Mouse (Mus musculus) heart, postnatal 4 days (tissue): Measurements from ENCODE around the gene Cyth4. TPM values are rescaled to one million over a fixed set of nuclear protein-coding genes. Genes with fewer than 3 reads are reported as not detected.
A peak's percentile ranks its signal among the peaks of the same experiment; 100 is the strongest.

Experiments used
- DNase-seq: peaks from one replicate; pipeline ENCODE4 v3.0.0; 2021
- total RNA-seq, 2 experiments: library from RNA; stranded (reverse); gene quantifications; 2 replicates each; pipeline ENCODE4 v1.2.3; 2021

Gene Cyth4
- total RNA-seq, 2 experiments from 2014 or later, result 4.2 to 5.6 TPM

DNA sequence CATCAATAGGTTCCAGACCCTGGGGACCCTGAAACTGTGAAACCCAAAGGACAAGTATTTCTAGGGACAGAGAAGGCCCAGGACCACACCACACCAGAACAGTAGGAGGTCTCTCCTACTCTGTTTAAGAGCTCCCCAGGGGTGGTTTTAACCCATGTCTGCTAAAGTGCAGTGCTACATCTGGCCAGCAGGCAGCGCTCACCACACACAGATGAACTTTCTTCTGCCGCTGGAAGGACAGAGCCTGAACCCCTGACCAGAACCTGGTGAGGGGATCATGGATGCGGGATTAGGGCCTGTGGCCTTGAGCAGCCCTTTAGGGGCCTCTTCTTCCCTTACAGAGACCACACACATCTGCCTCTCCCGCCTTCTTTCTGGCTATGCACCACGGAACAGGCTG lies 26.6 kb downstream of the Cyth4 start:
- DNase-seq, result peak; percentile 84

DNA sequence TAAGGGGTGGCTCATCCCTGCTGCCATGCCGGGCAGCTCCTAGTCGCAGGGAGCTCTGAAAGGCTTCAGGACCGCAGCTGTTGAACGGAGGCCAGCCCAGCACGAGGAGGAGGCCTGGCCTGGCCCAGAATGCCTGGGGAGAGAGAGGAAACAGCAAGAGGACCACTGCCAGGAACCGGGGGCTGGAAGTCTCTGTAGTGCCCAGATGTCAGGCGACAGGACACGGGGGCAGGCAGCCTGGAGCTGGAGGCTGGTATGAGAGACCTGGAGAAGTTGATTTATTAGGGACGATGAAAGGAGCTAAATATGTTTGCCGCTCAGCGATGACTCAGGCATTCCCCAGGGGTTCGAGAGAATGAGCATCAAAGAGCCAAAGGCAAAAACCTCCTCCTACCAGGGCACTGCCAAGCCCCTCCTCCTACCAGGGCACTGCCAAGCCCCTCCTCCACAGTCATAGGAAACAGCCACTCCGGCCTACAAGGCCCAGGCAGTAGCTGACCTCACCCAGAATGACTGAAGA lies 27.6 kb downstream of the Cyth4 start:
- DNase-seq, result peak; percentile 88

DNA sequence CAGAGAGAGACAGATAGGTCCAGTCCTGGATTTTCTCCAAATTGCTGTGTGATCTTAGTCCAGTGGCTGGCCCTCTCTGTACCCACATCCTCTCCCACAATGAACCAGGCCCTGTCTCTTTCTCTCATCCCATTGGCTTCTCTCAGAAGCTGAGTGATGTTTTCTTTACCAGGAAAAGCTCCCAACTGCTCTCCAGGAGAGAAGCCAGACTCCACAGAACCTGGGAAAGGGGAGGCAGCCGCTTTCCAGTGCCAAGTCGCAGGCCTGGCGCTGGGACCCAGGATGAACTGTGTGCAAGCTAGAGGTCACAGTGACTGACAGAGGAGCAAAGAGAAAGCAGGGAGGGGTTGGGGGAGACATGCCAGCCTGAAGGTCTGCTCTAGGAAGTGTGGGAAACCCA lies 28.1 kb downstream of the Cyth4 start:
- DNase-seq, result peak; percentile 32

DNA sequence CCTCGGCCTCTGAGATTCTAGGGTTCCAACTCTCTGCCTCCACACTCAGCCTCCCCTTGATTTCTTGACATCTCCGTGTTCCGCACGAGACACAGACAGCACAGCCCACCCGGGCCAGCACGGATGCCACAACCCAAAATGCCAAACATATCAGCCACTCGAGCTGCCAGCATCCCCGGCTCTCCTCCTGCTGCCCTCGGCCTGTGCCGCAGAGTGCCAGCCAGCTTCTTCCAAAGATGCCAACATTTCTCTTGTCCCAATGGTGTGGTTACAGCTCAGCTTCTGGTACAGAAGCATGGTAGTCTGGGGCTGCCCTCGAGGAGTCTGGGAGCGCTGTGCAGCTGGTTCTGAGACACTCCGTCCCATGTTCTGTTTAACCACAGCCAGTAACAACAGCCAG lies 29.4 kb downstream of the Cyth4 start:
- DNase-seq, result no peak

DNA sequence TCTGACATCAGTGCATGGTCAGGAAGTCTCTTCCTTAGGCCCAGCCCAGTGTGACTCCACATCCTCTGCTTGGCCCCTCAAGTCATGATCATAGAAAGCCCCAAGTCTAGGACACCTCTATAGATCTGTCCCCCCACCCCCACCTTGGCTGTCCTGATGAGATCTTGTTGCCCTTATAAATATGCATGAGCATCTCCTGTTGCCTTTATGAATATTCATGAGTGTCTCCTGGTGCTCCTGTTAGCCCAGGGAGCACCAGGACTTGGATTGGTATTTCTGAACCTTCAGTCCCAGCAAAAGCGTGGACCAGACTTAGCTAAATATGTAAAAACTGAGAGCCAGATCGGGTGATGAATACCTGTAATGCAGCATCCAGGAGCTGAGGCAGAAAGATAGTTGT lies 35.5 kb downstream of the Cyth4 start:
- no peak for DNase-seq

DNA sequence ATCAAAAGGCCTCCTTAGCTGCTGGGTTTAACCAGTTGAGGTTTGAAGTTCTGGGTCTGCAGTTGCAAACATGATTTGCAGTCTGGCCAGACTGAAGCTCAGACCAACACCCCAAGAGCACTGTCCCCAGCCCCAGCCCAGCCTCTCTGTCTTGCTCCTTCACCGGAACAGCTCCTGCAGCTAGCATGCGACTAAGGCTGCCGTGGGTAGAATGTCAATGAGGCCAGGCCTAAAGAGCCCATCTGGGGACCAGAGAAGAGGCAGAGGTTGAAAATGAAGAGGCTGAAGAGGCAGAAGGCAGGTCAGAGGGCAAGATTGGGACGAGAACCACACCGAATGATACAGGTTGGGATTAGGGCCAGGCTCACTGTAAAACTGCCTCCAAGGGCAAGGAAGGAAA lies 36.6 kb downstream of the Cyth4 start:
- DNase-seq, result no peak

DNA sequence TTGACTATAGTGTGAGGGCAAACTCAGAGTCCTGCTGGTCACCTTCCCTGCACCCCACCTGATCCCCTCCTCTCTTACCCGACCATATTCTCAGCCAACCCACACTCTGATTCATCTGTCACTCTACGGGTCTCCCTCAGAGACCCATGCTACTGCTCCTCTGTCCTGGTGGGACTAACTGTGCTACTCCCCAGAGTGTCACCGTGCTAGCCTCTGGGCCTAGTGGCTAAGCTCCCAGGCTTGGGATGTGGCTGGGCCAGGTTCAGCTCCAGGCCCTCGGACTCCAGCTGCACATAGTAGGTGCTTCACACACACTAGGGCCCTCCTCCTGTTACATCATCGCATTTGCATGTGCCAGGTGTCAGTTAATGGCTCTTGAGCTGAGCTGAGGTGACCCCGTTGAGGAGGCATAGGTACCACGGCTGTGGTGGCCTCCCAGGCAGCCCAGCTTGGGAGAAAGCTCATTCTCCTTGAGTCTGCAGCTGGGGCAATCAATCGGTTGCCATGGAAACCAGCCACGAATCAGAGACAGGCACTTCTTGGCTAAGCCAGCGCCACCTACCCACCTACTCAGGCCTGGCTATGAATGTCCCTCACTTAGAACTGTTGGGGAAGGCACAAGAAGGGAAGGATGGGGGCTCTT lies 37.4 kb downstream of the Cyth4 start:
- DNase-seq, result no peak

DNA sequence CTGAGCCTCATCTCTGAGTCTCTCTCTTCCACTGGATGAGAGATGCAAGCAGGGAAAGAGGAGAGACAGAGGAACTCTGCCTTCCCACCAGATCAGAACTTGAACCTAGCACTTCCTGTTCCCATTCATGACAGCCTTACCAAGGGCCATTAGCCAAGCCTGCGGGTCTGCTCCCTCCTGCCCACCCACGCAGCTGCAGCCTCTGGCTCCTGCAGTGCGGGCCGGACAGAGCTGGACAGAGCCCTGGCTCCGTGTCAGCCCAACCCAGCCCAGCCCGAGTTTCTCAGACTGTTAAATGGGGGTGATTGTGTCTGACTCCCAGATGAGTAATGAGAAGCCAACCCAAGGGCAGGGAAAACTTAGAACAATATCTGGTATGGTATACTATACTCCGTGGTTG lies 38.4 kb downstream of the Cyth4 start:
- peak; percentile 53 for DNase-seq

DNA sequence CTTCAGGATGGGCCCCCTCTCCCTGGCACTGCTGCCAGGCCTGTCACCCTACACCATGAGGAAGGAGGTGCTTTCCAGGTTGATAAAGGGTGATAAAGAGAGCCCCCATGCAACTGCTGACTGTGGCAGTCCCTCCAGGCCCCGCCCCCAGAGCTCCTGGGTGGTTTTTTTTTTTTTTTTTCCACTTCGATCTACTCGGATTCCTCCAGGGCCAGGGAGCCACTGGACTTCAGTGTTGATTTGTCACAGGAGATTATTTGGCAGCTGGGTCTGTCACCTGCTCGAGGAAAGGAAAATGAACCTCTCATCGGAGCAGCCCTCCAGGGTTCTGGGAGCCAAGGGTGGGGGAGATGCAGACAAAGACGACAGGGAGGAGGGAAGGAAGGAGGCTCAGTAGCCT lies 46.8 kb downstream of the Cyth4 start:
- no peak for DNase-seq

DNA sequence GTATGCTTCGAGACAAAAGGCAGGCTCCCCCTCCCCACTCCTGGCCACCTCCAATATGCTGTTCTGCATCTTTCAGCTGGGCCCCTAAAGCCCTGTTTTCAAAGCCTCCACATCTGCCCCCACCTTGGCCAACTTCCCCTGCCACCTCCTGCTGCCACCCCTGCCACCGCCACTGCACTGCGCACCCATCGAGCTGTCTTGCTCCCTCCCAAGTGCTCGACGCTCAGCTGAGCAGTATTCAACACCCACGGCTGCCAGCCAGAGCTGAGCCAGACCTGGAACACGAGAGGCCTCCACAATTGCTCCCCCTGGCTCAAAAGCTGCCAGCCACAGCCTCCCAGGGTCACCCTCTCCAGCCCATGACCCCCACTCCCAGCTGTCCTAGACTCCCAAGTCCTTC lies 47.8 kb downstream of the Cyth4 start:
- DNase-seq, result no peak

DNA sequence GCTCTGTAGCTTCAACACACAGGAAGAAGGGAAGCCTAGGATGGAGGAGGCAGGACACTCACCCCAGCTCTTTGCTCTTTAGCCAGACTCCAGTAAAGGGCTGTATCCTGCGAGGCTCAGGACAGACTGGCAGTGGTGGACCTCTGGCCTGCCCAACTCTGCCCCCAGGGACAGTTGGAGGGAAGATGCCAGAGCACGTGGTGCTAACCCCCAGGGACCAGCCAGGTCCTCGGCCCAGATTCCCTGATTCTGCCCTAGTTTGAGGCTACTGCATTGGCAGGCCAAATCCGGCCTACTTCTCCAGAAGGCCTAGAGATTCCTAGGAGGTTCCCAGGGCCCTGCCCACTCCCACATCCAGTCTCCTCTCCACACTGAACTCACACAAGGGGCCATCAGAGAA lies 50.9 kb downstream of the Cyth4 start:
- no peak for DNase-seq

DNA sequence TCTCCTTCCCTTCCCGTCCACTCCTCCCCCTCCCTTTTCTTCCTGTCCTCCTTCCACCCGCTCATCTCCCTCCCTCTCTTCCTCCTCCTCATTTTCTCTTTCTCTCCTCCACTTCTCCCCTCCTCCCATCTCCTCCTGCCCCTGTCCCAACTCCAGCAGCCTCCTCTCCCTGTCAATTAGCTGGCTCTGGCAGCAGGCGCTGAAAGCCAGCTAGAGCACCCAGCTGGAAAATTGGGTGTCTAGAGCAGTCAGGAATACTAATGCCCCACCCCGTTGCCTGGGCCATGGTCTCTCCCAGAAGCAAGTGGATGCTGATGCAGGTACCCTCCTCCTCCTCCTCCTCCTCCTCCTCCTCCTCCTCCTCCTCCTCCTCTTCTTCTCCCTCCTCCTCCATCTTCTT lies 54.3 kb downstream of the Cyth4 start:
- DNase-seq, result no peak

DNA sequence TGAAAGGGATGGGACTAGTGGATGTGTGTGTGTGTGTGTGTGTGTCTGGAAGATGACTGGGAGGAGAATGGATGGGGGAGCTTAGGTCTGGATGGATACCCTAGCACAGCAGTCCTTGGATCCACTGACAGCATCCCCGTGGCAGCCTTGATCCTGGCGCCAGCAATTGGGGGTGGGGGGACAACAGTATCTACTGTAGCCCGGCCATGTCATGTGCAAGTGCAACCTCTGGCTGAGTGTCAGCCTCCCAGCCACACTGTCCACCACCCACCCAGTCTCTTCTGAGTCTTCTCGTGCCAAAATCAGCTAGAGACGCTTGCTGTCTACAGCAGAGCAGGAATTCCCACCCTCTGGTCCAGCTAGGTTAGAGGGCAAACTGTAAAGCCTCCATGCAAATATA lies 67.4 kb downstream of the Cyth4 start:
- DNase-seq, result peak; percentile 58

DNA sequence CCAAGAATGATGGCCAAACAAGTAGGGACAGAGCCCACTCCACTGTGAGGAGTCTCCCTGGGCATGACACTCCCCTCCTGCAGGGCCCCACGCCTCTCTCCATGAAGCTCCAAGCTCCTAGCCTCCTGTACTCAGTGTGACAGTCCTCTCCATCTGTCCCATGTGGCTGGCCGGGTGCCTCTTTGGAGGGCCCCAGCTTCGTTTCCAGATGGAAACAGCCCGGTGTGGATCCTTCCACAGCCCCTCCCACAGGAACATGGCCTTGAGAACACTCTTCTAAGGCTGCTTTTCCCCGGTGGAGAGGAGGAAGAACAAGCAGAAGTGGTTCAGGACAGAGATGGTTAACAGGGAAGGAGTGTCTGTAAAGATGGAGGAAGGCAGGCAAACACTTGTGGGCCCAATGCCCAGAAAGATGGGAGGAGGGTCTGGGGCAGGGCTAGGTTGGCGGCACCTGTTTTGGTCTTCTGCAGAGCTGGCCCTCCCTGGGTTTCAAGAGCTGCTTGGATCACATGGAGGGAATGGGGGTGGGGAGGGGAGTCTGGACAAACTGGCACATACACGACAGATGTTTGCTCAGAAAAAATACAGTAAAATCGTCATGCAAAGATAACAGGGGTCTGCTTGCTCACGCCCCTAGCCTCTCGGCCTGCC lies 72.5 kb downstream of the Cyth4 start:
- no peak for DNase-seq

DNA sequence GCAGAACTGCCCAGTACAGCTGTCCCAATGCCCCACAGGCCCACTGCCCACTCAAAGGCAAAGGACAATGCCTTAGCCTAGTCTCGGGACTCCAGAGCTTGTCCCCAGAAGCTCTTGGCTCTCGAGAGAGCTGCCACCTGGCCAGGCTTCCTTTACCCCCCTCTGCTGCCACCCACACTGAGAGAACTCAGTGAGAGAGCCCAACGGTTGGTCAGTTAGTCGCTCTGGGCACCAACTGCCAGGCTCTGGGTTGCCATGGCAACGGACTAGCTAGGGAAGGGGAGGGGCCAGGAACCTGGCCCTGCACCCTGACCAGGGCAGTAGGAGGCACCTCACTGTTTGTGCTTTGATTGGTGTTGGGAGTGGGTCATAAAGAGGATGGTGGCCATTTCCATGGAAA lies 73.5 kb downstream of the Cyth4 start:
- peak; percentile 33 for DNase-seq

Other genes starting within 250 kb of the Cyth4 start
- gene Tex33, start 201.1 kb upstream of the Cyth4 start, total RNA-seq, result not detected
- 10 to 100 TPM; 16.9 to 20.1 TPM for gene Tst, start 191.1 kb upstream of the Cyth4 start, total RNA-seq
- 10 to 100 TPM; 21.9 to 24.9 TPM for gene Mpst, start 190.6 kb upstream of the Cyth4 start, total RNA-seq
- gene Kctd17, start 168.5 kb upstream of the Cyth4 start, total RNA-seq, result 10 to 100 TPM; 72.0 to 74.8 TPM
- gene Tmprss6, start 128.4 kb upstream of the Cyth4 start, total RNA-seq, result not detected
- under 1 TPM; 0.27 to 0.41 TPM for gene Il2rb, start 101.8 kb upstream of the Cyth4 start, total RNA-seq
- 10 to 100 TPM; 63.6 to 64.5 TPM for gene C1qtnf6, start 65.6 kb upstream of the Cyth4 start, total RNA-seq
- gene Sstr3, start 52.4 kb upstream of the Cyth4 start, total RNA-seq, result under 1 TPM; 0.07 TPM
- 1 to 10 TPM; 2.1 to 2.6 TPM for gene Rac2, start 24.3 kb upstream of the Cyth4 start, total RNA-seq
- gene Elfn2, start 121.7 kb downstream of the Cyth4 start, total RNA-seq, result 1 to 10 TPM in 1 of 2 experiments, under 1 TPM in 1; 0.95 to 1.3 TPM
- 10 to 100 TPM; 17.6 to 18.1 TPM for gene Mfng, start 176.4 kb downstream of the Cyth4 start, total RNA-seq
- gene Card10, start 206.0 kb downstream of the Cyth4 start, total RNA-seq, result 10 to 100 TPM; 15.9 to 18.8 TPM
- gene Cdc42ep1, start 245.6 kb downstream of the Cyth4 start, total RNA-seq, result 10 to 100 TPM; 55.3 to 59.9 TPM